Mouse (Mus musculus) c-Kit-positive CD71-positive TER-119-positive erythroid progenitor cells, embryonic 14.5 days (primary cell): ENCODE data around the gene Gm8978.
"Not testable (repeated sequence)": the region's sequence is repeated elsewhere in the genome, so short reads cannot be mapped to it uniquely, and the experiment has no call there.

Experiments
- DNase-seq: peaks from one replicate; pipeline ENCODE4 v3.0.0-alpha.2; 2013; ENCODE audit warnings: low spot score

The Gm8978 gene

GRCm38 (mm10) chr19:33625152-33625551, at the start of gene Gm8978:
Gene Gm8978, minus strand, starts transcription at chr19:33625252.
- DNase-seq: not testable (repeated sequence)

- DNase-seq: peak; percentile 19
These were observed 35.3 kb downstream of the Gm8978 start for GRCm38 (mm10) chr19:33589626-33590302.

- DNase-seq: not testable (repeated sequence)
These were observed 56.5 kb downstream of the Gm8978 start for GRCm38 (mm10) chr19:33568551-33568950.
